Mouse (Mus musculus) ovary, postnatal 36 days (tissue): Measurements from ENCODE around the gene Zfp658.

Experiments used
- DNase-seq: peaks from one replicate; pipeline ENCODE4 v3.0.0; 2022; ENCODE audit warnings: low spot score, mixed read lengths

Gene Zfp658

GRCm38 (mm10) chr7:43580526-43580925, 18.5 kb downstream of the Zfp658 start:
- no peak for DNase-seq

DNA sequence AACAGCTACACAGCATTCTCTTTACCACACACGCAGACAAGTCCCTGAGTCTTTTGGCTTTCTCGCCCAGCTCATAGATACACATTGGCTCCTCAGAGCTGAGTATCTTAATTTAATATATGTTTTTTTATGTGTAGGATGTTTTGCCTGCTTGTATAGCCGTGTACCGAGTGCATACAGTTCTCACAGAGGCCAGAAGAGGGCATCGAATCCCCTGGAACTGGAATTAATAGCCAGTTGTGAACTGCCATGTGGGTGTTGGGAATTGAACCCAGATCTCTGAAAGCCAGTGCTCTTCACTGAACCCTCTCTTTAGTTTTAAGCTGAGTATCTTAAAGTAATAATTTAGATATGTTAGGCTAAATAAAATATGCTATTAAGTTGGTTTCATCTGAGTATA, 22.7 kb downstream of the Zfp658 start:
- no peak for DNase-seq

DNA sequence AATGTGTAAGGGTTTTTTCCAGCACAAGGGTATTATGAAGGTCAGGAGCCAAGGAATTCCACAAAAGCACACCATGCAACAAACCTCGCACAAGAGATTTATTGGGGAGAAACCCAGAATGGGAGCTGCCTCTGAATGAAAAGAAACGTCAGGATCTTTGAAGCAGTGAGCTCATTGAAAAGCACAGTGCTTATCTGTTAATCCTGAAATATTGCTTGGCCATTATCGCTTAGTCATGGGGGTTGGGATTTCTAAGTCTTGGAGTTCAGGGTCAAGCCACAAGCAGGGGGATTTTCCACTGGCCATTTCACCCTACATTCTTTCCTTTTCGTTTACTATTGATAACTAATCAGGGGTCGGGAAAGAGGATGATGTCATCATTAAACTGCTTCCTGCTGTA, 39.8 kb downstream of the Zfp658 start:
- DNase-seq: no peak

GRCm38 (mm10) chr7:43606896-43607742, 45.1 kb downstream of the Zfp658 start, which contains the start of gene Zfp819:
Gene Zfp819, plus strand, starts transcription at chr7:43607169.
- DNase-seq: peak; percentile 58

- DNase-seq: no peak
Observed at GRCm38 (mm10) chr7:43607743-43608287, 45.8 kb downstream of the Zfp658 start.

- no peak for DNase-seq
Observed at GRCm38 (mm10) chr7:43608316-43608824, 46.3 kb downstream of the Zfp658 start.

DNA sequence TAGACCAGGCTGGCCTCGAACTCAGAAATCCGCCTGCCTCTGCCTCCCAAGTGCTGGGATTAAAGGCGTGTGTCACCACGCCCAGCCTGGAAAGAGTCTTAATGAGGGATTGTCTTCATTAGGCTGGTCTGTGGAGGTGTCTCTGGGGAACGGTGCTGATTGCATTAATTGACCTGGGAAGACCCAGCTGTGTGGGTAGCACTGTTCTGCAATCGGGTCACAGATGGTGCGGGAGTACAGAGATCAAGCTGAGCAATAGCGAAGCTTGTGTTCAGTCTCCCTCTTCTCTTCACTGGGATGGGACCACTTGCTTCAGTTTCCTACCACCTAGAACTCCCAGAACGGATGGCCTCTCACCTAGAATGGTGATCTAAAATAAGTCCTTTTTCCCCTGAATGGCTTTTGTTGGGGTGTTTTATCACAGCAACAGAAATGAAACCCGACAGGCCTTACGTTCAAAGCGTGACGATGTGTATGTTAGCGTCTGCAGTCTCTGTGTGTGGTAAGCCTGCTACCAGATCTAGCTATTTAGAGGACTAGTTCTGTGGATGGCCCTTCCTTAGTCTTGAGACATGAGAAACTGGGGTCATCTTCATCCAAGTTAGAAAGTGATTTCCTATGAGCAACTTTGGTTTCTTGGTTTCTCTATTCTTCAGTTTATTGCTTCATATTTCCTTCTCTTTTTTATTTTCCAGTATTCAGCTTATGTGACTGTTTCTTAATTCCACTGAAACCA, 51.9 kb downstream of the Zfp658 start:
- DNase-seq: no peak

GRCm38 (mm10) chr7:43622927-43623326, 60.9 kb downstream of the Zfp658 start:
- no peak for DNase-seq

GRCm38 (mm10) chr7:43623819-43624218, 61.8 kb downstream of the Zfp658 start:
- DNase-seq: no peak
